Mouse (Mus musculus) right cerebral cortex, postnatal 36 days (tissue): ENCODE data around the gene 9030624G23Rik.
"Not testable (repeated sequence)": the region's sequence is repeated elsewhere in the genome, so short reads cannot be mapped to it uniquely, and the experiment has no call there.

Source experiments
- DNase-seq, 2 experiments: peaks; one replicate each; pipeline ENCODE4 v3.0.0; 2022; ENCODE audit warnings: low spot score in 2 of 2, mixed read lengths in 1 of 2

9030624G23Rik gene

DNA sequence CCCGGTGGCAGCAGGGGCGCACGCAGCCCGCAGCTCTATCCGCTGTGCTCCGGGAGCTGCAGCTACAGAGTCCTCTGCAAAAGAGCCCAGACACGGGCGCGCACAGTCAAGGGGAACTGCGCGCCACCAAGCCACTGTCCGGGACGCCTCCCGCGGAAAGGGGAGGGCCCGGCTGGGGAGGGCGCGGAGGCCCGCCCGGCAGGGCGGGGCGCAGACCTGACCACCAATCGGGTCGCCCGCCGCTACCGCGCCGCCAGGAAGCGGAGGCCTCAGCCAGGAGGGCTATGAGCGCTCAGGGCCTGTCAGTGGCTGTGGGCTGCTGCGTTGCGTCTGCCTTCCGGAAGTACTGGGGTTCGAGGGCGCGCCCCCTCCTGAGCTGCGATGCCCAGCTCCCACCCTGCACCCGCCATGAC, at the start of gene 9030624G23Rik:
Gene 9030624G23Rik (minus strand): TSS at position 139 of the 413 bp plus-strand sequence.
- DNase-seq: peak; percentile 23 to 42

- DNase-seq: not testable (repeated sequence)
These were observed 13.9 kb downstream of the 9030624G23Rik start for GRCm38 (mm10) chr12:24083096-24083495.
